Mouse (Mus musculus) limb, embryonic 13.5 days (tissue): ENCODE measurements around the gene Paxbp1. TPM values are rescaled to one million over a fixed set of nuclear protein-coding genes. Genes with fewer than 3 reads are reported as not detected.

ENCODE experiments used
- ATAC-seq: fragments of 200-750 bp; cut with Nextera tagmentation; 2 replicates; pipeline ENCODE4 v1.8.0; 2017; ENCODE audit warnings: low read depth, moderate number of reproducible peaks, moderate TSS enrichment; ENCODE audit not compliant: low FRiP score
- H3K27ac ChIP-seq: fragments of 300-500 bp; sonication (generic); 2 replicates; pipeline ENCODE4 v1.5.1; 2015; ENCODE audit warnings: inconsistent platforms, mild to moderate bottlenecking, moderate library complexity
- H3K27me3 ChIP-seq: fragments of 300-500 bp; sonication (generic); 2 replicates; pipeline ENCODE4 v1.6.1; 2015; ENCODE audit warnings: mild to moderate bottlenecking, inconsistent platforms
- H3K36me3 ChIP-seq: fragments of 300-500 bp; sonication (generic); 2 replicates; pipeline ENCODE4 v1.6.1; 2015; ENCODE audit warnings: inconsistent platforms, mild to moderate bottlenecking, moderate library complexity
- H3K4me1 ChIP-seq: fragments of 300-500 bp; sonication (generic); 2 replicates; pipeline ENCODE4 v1.6.1; 2015; ENCODE audit warnings: inconsistent platforms
- H3K4me2 ChIP-seq: fragments of 300-500 bp; sonication (generic); replicated peaks from 2 replicates; pipeline ENCODE4 v1.6.1; 2015; ENCODE audit warnings: inconsistent platforms, mild to moderate bottlenecking, moderate library complexity
- H3K4me3 ChIP-seq: fragments of 300-500 bp; sonication (generic); 2 replicates; pipeline ENCODE4 v1.5.1; 2015; ENCODE audit warnings: moderate library complexity, mild to moderate bottlenecking, inconsistent platforms
- H3K9ac ChIP-seq: fragments of 300-500 bp; sonication (generic); 2 replicates; pipeline ENCODE4 v1.6.1; 2015; ENCODE audit warnings: mild to moderate bottlenecking, inconsistent platforms
- H3K9me3 ChIP-seq: fragments of 300-500 bp; sonication (generic); 2 replicates; pipeline ENCODE4 v1.6.1; 2016; ENCODE audit warnings: inconsistent platforms
- WGBS: fragments of 180-500 bp; shearing (Covaris S2); methylation state at CpG from one replicate; pipeline ENCODE4 v1.1.7; 2015; 5-methylcytosine and 5-hydroxymethylcytosine counted together
- polyA plus RNA-seq: library from polyadenylated mRNA; unstranded; fragments of >200 nt; fragmentation: Nextera tagmentation; extraction: Ambion mirVana; gene quantifications from 2 replicates; pipeline ENCODE4 v1.2.1, GENCODE M21; 2015

Gene Paxbp1
- polyA plus RNA-seq, 1 experiment from 2014 or later: 72.3 TPM

DNA sequence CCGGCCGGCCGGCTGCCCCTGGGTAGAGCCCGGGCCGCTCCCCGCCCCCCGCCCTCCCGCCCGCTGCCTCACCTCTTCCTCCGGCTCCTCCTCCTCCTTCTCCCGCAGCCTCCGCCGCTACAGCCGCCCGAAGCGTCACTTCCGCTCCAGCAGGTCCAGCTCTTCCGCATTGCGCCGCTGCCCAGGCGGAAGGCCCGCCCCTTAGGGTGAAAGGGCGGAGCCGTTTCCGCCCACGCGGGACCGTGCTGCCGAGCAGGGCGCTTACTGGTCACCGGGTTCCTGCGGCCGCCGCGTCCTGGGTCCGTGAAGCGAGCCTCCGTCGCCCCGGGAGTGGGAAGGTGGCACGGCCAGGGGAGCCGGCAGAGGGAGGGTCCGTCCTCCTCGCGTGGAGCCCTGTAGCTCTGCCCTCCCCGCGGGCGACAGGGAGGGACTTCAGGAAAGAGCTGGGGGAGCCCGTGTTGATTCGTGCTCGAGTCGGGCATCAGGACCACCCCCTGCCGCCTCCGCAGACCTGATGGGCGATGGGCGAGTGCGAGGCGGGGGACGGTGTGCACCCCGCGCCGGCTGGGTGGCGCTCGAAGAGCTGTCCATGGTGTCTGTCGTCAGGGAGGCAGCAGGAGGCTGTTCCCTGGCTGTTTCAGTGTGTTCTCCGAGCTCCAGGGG, 33.2 kb downstream of the Paxbp1 start, which contains the start of gene Synj1:
Synj1 (minus strand) TSS at position 288 of the 663 bp plus-strand sequence.
- Histone ChIP-seq H3K27me3 (no peaks in the 10 kb centered on the region), H3K9me3 (no peaks in the 10 kb centered on the region), H3K4me1 (peaks cover 16% of the 10 kb centered on the region), H3K27ac (peak within 1 kb of the TSS; percentile 83), H3K4me2 (peak within 1 kb of the TSS; percentile 90), H3K9ac (peak within 1 kb of the TSS; percentile 84), H3K36me3 (peaks cover 29% of the 10 kb centered on the region), H3K4me3 (peak within 1 kb of the TSS; percentile 91)
- WGBS: under 1% methylated on average over 63 of the region's 66 CpGs
- ATAC-seq: peak; percentile 97

DNA sequence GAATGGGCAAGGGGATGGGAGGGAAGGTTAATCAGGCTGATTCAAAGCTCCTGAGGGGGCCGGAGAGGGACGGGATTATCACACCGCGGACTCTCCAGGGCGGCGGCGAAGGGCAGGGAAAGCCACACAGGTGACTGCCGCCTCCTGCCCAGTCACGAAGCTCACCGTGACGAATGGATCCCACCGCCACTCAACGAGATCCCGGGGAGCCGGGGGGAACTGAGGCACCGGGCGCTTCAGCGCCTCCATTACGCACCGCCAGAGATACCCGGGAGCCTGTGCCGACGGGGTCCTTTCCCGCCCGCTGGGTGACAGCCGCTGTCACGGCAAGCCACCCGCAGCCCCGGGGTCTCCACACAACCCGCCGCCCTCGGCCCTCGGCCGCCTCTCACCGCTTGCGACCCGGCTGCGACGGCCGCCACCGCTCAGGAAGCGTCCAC, 33.7 kb downstream of the Paxbp1 start:
- ATAC-seq: no peak; the same call in 1 of the 2 replicates
- no peaks in the 10 kb centered on the region for H3K9me3 ChIP-seq
- no peaks in the 10 kb centered on the region for H3K27me3 ChIP-seq
- H3K27ac ChIP-seq: 0 out of 2 replicates have a peak overlapping the region, but pooled peaks have one; percentile 58
- H3K4me1 ChIP-seq: peaks cover 16% of the 10 kb centered on the region
- peak overlapping the region; percentile 84 for H3K9ac ChIP-seq
- under 1% methylated on average over 40 of the region's 42 CpGs for WGBS
- peak overlapping the region; percentile 91 for H3K4me3 ChIP-seq
- peaks cover 23% of the 10 kb centered on the region for H3K36me3 ChIP-seq
- peak overlapping the region; percentile 90 for H3K4me2 ChIP-seq

DNA sequence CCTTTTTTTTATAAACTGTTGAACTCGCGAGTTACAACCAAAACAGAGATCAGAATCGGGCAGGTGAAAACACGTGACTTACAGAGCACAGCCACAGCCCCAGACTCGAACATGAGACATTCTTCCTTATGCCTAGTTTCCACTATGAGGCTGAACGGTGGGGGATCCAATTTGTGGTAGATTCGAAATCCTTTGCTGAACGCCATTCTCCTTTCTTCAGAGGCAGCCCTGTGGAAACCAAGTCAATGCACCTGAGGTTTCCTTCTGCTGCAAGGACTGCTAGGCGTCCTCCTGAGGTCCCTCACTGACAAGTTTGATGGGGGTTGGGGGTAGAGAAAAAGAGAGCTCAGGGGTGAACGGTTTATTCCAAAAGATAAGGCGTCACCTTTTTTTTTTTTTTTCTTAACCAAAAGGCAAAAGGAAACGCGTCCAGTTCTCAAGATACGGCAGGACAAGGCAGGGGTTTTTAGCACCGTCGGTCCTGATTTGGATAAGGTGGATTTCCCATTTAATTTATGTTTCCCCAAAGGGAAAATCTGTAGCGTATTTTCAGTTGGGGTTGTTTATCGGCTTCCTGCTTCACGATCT, 34.3 kb downstream of the Paxbp1 start:
- peaks cover 16% of the 10 kb centered on the region for H3K4me1 ChIP-seq
- no peaks in the 10 kb centered on the region for H3K9me3 ChIP-seq
- WGBS: under 1% methylated on average over 19 of the region's 19 CpGs
- peak overlapping the region; percentile 84 for H3K9ac ChIP-seq
- peak overlapping the region; percentile 90 for H3K4me2 ChIP-seq
- peak overlapping the region; percentile 91 for H3K4me3 ChIP-seq
- no peak for ATAC-seq
- no peak overlapping the region for H3K27ac ChIP-seq
- H3K27me3 ChIP-seq: no peaks in the 10 kb centered on the region
- peaks cover 17% of the 10 kb centered on the region for H3K36me3 ChIP-seq

DNA sequence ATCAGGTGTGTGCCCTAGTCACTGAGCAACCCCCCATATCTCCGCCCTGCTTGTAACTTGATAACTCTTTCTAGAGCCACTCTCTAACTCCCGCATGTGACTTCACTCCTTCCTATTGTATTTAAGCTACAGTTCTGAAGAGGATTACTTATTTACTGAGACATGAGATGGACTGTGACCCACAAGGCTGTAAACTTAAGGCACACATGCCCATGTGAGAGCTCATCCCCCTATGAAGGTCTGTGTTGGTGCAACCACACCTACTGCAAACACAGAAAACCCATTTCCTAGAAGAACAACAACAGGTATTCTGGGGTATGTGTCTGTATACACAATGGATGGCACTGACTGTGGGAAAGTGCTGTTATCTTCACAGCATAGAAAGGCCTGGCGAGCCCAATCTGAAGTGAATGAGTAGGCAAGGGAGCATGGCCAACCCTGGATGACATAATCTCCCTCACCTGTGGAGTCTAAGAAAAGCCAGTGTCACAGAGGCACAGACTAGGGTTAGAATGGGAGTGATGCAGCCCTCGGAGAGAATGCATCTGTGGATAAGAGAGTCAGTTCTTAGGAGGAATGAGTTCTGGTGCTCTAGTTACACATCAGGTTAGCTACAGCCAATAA, 39.3 kb downstream of the Paxbp1 start:
- no peaks in the 10 kb centered on the region for H3K27me3 ChIP-seq
- no peak overlapping the region for H3K27ac ChIP-seq
- no peak for ATAC-seq
- H3K9me3 ChIP-seq: no peaks in the 10 kb centered on the region
- H3K4me3 ChIP-seq: no peak overlapping the region
- peaks cover 8% of the 10 kb centered on the region for H3K4me1 ChIP-seq
- 84% methylated on average over 4 of the region's 4 CpGs for WGBS
- no peak overlapping the region for H3K4me2 ChIP-seq
- 0 out of 2 replicates have a peak, but pooled peaks cover 3% of the 10 kb centered on the region for H3K36me3 ChIP-seq
- no peak overlapping the region for H3K9ac ChIP-seq

DNA sequence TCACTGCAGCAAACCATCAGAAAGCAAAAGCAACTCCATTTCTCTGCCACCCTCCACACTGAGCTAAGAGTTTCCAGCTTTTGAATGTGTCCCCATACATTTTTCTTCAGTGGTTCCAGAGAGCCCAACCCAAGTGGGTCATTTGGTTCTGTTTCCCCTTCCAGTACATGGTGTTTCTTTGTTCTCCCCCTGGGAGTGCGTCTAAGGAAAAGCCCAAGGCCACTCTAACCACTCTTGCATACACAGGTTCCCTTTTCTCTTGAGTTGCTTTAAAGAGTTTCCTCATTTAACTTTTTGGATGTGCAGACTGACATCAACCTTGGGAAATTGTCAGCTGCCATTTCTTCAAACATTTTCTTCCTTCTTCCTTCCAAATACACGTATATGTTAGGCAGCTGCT, 43.2 kb downstream of the Paxbp1 start:
- Histone ChIP-seq H3K9me3 (no peaks in the 10 kb centered on the region), H3K36me3 (no peaks in the 10 kb centered on the region), H3K4me2 (no peak overlapping the region), H3K4me3 (no peak overlapping the region), H3K27ac (no peak overlapping the region), H3K9ac (no peak overlapping the region), H3K4me1 (no peaks in the 10 kb centered on the region), H3K27me3 (no peaks in the 10 kb centered on the region)
- 87% methylated on average over 2 of the region's 2 CpGs for WGBS
- no peak for ATAC-seq

DNA sequence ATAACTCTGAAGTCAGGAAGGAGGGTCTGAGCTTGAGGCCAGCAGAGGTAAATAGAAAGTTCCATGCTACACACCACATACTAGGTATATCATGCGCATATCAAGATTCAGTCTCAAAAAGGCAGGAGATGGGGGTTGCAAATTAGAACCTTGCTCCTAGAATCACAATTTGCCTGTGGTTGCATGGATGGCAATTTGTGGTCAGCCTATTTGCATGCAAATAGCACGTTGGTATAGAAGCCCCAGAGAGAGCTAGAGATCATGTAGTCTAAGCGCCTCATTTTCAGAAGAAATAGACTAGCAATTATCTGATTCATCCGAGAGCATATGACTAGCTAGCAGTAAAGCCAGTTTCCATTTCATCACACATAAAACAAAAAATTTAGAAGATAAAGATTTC, 44.5 kb downstream of the Paxbp1 start:
- Histone ChIP-seq H3K9me3 (no peaks in the 10 kb centered on the region), H3K36me3 (no peaks in the 10 kb centered on the region), H3K9ac (no peak overlapping the region), H3K4me3 (no peak overlapping the region), H3K27ac (no peak overlapping the region), H3K27me3 (no peaks in the 10 kb centered on the region), H3K4me1 (no peaks in the 10 kb centered on the region), H3K4me2 (no peak overlapping the region)
- ATAC-seq: no peak
- WGBS: 80% methylated on average over 4 of the region's 4 CpGs

DNA sequence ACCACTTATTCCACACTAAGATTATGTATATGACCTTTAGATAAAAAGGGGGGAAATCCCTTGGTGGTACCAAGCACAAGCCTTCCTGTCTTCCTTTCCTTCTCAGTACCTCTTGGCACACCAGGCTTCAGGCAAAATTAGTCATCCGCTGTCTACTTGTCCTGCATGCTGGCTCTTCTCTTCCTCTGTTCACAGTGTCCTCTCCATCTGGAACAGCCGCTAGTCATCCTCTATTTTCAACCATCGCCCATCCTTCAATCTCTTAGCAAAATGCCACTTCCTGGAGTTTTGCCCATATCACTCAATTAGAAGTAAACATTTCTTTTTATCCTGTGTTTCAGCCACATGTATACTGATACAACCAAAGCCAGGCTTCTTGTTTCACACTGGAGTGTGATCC, 46.5 kb downstream of the Paxbp1 start:
- Histone ChIP-seq H3K4me2 (no peak overlapping the region), H3K9ac (no peak overlapping the region), H3K27me3 (no peaks in the 10 kb centered on the region), H3K27ac (no peak overlapping the region), H3K4me1 (no peaks in the 10 kb centered on the region), H3K36me3 (no peaks in the 10 kb centered on the region), H3K9me3 (no peaks in the 10 kb centered on the region), H3K4me3 (no peak overlapping the region)
- no peak for ATAC-seq
- 92% methylated on average over 3 of the region's 3 CpGs for WGBS

DNA sequence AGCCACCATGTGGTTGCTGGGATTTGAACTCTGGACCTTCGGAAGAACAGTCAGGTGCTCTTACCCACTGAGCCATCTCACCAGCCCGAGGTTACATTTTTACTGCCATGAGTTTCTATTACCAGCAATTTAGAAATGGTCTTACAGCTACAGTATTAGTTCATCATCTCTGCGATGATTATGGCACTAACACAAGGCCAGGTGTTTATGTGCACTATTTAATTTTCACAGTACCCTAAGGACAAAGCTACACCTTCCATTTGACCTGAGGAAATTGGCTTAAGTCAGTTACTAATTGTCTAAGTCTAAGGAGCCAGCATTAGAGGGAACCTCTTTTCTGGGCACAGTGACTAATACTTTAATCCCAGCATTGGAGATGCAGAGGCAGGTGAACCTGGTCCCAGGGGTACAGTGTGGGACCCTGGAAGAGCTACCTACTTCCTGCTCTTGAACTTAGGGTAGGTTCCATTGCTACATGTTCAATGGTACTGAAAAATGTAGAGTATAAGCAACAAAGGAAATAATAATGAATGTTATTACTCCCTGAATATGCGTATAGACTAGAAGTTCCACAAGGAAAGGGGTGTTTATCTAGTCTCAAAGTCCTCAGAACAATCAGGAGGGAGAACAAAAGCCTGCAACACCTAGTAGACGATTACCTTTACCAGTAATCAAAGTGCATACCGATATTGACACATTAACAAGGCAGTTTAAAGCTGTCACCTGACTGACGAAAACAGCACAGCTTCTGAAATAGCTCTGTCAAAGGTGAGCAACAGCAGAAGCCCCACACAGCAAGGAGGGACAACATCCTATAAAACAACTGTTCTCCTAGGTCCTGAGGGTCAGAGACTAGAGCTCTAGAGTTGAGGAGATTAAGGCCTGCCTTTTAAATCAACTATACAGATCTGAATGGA, 47.8 kb downstream of the Paxbp1 start:
- no peak for ATAC-seq
- WGBS: 70% methylated on average over 7 of the region's 7 CpGs
- Histone ChIP-seq H3K4me1 (no peaks in the 10 kb centered on the region), H3K9ac (no peak overlapping the region), H3K27me3 (no peaks in the 10 kb centered on the region), H3K4me2 (no peak overlapping the region), H3K9me3 (no peaks in the 10 kb centered on the region), H3K27ac (no peak overlapping the region), H3K36me3 (no peaks in the 10 kb centered on the region), H3K4me3 (no peak overlapping the region)

DNA sequence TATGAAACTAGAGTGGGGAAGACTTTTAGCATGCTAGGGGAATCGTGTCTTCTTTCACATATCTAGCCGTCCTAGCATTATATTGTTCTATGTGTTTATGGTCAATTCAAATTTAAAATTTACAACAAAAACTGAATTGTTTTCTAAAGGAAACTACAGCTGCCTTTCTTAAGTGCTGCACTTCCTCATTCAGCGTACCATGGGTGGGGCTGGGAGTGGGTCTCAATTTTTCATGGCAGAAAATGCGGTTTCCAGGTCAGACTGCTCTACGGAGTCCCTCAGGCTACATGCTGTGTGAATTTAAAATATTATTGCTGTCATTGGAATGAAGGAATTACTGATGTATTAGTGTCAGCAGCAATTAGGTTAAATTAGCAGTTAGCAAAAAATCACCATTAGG, 48.8 kb downstream of the Paxbp1 start:
- Histone ChIP-seq H3K4me1 (no peaks in the 10 kb centered on the region), H3K27me3 (no peaks in the 10 kb centered on the region), H3K4me2 (no peak overlapping the region), H3K9me3 (no peaks in the 10 kb centered on the region), H3K27ac (no peak overlapping the region), H3K9ac (no peak overlapping the region), H3K36me3 (peaks cover 9% of the 10 kb centered on the region), H3K4me3 (no peak overlapping the region)
- 77% methylated on average over 5 of the region's 5 CpGs for WGBS
- no peak for ATAC-seq

DNA sequence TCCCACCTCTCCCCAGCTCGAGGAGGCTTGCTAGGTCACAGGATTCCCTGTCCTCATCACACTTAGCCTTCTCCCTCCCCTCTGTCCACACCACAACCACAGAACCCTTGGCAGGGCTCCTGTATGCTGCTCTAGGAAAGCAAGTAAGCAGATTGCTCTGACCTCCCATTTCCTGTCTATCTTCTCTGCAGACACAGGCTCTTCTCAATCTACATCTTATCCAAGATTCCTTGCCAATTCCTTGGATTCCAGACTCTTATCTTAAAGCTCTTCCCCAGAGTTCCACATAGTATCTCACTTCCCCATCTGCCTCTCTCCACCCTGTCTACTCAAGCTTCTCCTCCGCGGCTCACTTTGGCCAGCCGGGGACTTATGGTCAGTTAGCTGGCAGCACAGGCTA, 49.3 kb downstream of the Paxbp1 start:
- Histone ChIP-seq H3K27ac (no peak overlapping the region), H3K4me1 (no peaks in the 10 kb centered on the region), H3K4me3 (no peak overlapping the region), H3K4me2 (no peak overlapping the region), H3K9ac (no peak overlapping the region), H3K27me3 (no peaks in the 10 kb centered on the region), H3K9me3 (no peaks in the 10 kb centered on the region), H3K36me3 (peaks cover 13% of the 10 kb centered on the region)
- no peak for ATAC-seq
- WGBS: 58% methylated on average over 4 of the region's 4 CpGs

DNA sequence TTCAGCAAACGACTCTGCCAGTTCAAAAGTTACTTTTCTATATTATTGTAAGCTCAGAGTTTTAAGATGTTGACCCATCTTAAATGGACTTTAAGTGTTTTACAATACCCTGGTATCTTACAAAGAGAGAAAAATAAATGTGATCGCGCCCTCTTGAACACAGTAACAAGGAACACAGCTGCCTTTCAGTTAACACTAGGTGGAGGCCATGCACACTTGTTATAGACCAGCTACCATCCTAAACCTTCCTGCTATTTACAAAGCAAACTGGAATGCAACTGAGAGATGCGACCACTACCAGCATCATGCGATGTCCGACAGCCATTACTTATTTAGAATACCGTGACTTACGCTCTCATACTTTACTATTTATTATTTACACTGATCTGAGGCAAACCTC, 55.2 kb downstream of the Paxbp1 start:
- peaks cover 15% of the 10 kb centered on the region for H3K36me3 ChIP-seq
- H3K9ac ChIP-seq: no peak overlapping the region
- 91% methylated on average over 8 of the region's 8 CpGs for WGBS
- no peak overlapping the region for H3K4me2 ChIP-seq
- no peak overlapping the region for H3K27ac ChIP-seq
- H3K9me3 ChIP-seq: no peaks in the 10 kb centered on the region
- H3K27me3 ChIP-seq: no peaks in the 10 kb centered on the region
- no peaks in the 10 kb centered on the region for H3K4me1 ChIP-seq
- H3K4me3 ChIP-seq: no peak overlapping the region
- ATAC-seq: no peak

DNA sequence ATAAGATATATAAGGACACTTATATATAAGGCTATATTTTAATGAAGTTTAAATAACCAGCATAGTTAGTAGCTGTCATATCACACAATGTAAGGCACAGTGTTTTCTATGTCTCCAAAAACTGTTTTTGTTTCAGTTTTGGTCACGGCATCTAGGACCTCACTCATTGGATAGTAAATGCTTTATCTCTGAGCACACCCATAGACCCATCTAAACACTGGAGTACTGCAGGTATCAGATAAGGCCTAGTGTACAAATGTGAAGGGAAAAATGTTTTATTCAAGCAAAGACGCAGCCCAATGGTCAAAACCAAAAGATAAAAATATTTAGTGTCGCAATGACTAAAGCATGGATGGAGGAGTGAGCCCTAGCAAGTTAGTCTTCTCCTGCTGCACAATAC, 55.7 kb downstream of the Paxbp1 start:
- Histone ChIP-seq H3K9ac (no peak overlapping the region), H3K4me2 (no peak overlapping the region), H3K27me3 (no peaks in the 10 kb centered on the region), H3K27ac (no peak overlapping the region), H3K4me1 (no peaks in the 10 kb centered on the region), H3K9me3 (no peaks in the 10 kb centered on the region), H3K4me3 (no peak overlapping the region), H3K36me3 (peaks cover 15% of the 10 kb centered on the region)
- WGBS: 95% methylated on average over 3 of the region's 3 CpGs
- no peak for ATAC-seq
